Mouse (Mus musculus) central nervous system, embryonic 11.5 days (tissue): Measurements from ENCODE around the gene C2cd6. TPM values are rescaled to one million over a fixed set of nuclear protein-coding genes. Genes with fewer than 3 reads are reported as not detected.

ENCODE experiments used
- polyA plus RNA-seq: library from polyadenylated mRNA; depleted of rRNA; stranded (reverse); fragments of >200 nt; gene quantifications from 2 replicates; pipeline ENCODE4 v1.2.3, GENCODE M21; 2012; rRNA removed

Gene C2cd6
- 0.07 TPM in 1 of 2 replicates, not detected in the other for polyA plus RNA-seq

DNA sequence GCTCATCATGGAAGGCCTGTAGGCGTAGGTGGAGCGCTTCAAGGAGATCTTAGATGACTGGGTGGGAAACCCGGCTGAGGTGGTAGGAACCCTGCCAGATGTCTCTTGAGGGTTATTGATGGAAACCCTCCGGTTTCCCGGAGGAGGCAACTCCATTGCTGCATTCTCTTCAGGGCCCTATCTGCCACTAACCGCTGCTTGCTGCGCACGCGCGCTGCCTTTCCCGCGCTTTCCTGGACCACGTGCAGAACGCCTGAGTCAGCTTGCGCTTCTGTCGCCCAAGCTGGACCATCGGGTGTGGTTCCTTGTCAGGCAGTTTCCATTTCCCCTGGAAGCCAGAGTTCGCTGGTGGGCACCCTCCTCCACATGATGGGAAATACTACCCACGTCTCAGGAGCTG is at the start of gene C2cd6:
Gene C2cd6 (minus strand): TSS at position 196 of the 400 bp plus-strand sequence.

GRCm38 (mm10) chr1:59119720-59120457 is 25.2 kb upstream of the C2cd6 start, which contains the start of gene Tmem237:
Gene Tmem237, minus strand, starts transcription at chr1:59120408.

Other genes starting within 250 kb of the C2cd6 start
- gene Trak2, start 121.5 kb downstream of the C2cd6 start, polyA plus RNA-seq, result 16.8 and 17.3 TPM in 2 replicates
- gene Stradb, start 121.4 kb downstream of the C2cd6 start, polyA plus RNA-seq, result 10.1 and 18.2 TPM in 2 replicates
- gene Tmem237, start 25.5 kb upstream of the C2cd6 start, polyA plus RNA-seq, result 34.5 and 55.2 TPM in 2 replicates
- gene Mpp4, start 68.5 kb upstream of the C2cd6 start, polyA plus RNA-seq, result 1.1 TPM in 2 replicates
- 12.8 and 13.4 TPM in 2 replicates for gene Als2, start 142.3 kb upstream of the C2cd6 start, polyA plus RNA-seq
- gene Cdk15, start 162.0 kb upstream of the C2cd6 start, polyA plus RNA-seq, result 0.24 and 0.36 TPM in 2 replicates